Mouse (Mus musculus) erythroblast, embryonic 14.5 days (primary cell): Measurements from ENCODE around the gene Lbr.

ENCODE experiments used
- GATA1 ChIP-seq: IDR thresholded peaks from 2 replicates; pipeline ENCODE4 v1.6.1; 2012; ENCODE audit warnings: low read length, inconsistent platforms, mixed read lengths
- TAL1 ChIP-seq: IDR thresholded peaks from 3 replicates; pipeline ENCODE4 v1.6.1; 2012; ENCODE audit warnings: low read length, inconsistent platforms, mixed read lengths

DNA sequence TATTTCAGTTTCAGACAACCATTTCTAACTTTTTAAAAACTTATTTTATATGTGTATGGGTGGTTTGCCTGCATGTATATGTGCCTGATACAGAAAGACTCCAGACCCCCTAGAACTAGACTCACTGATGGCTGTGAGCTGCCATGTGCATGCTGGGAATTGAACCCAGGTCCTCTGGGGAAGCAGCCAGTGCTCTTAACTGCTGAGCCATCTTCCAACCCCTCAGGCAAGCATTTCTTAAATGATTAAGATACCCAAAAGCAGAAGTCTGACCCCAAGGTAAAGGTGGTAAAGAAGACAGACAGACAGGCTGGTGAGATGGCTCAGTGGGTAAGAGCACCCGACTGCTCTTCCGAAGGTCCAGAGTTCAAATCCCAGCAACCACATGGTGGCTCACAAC is 12.0 kb upstream of the Lbr start:
- TF ChIP-seq GATA1 (no peak), TAL1 (no peak)
